Mouse (Mus musculus): ENCODE results near the gene Rab11b. TPM values are rescaled to one million over a fixed set of nuclear protein-coding genes. Genes with fewer than 3 reads are reported as not detected.

Gene Rab11b
- polyA plus RNA-seq, 1 experiment = 633 TPM

DNA sequence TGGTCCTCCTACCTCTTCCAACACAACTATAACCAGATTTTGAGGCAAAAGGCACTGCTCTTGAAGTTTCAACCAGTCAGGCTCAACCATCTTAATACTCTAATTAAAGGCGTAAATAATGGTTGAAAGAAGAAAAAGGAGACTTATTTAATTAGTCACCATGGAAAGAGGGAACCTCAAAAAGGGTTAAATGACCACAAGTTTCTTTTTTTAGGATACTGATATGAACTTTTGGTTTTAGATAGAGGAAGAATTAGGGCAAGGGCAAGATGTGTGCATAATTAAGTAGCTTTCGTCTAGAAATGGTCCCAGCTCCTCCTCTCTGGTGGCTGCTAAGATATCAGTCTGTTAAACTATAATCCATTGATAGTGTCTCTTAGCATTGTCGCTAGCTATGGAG, 6.1 kb upstream of the Rab11b start:
- TF ChIP-seq CTCF (IDR thresholded peaks at IDR 0.05; ENCODE audit: borderline replicate concordance, extremely low read depth, insufficient read depth, insufficient read length) (no peak), POLR2A (IDR thresholded peaks at IDR 0.05; ENCODE audit: borderline replicate concordance, extremely low read depth, insufficient read depth, insufficient read length, poor library complexity, severe bottlenecking) (no peak)
- DNase-seq (ENCODE audit: low read depth) = no peak

DNA sequence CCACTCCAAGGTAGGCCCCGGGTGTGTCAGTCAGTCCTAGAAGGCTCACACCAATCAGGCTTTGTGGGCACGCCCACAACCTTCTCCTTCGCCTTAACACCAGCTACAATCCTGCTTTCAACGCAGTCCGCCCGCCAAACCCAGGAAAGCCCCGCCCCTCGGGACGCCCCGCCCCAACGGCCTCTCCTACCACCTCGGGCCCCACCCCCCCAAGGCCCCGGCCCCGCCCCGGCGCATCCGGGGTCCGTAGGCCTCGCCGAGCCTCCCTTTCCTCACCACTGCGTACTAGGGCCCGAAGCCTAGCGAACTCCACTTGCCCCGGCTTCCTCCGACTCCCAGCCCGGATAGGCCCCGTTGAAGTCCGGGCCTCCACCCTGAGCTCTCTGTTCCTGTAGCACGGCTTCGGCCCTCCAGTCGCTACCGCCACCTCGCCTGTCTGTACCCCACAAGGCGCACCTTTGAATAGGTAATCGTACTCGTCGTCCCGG, 519 bp downstream of the Rab11b start:
- peak; percentile 91 for DNase-seq (ENCODE audit: low read depth)

DNA sequence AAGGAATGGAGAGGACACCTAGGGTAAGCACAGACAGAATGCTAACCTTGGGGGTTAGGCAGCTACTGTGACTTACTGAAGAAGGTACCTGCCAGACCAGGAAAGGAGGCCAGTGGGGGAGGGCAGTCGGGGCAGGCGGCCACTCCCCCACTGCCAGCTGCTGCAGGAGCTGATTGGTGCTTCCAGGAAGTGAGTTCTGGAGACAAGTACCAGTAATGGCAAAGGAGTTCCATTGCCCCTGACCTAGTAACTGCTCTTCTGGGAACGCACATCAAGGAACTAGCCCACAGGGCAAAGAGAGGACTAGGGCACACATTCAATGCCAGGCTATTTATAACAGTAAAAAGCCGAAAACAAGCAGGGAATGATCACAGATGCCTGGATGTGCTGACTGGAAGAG, 3.1 kb downstream of the Rab11b start:
- DNase-seq (ENCODE audit: low read depth) = no peak
- TF ChIP-seq POLR2A (IDR thresholded peaks at IDR 0.05; ENCODE audit: borderline replicate concordance, extremely low read depth, insufficient read depth, insufficient read length, poor library complexity, severe bottlenecking) (no peak), CTCF (IDR thresholded peaks at IDR 0.05; ENCODE audit: borderline replicate concordance, extremely low read depth, insufficient read depth, insufficient read length) (no peak)

More for the DNA sequence above, 519 bp downstream of the Rab11b start:
- TF ChIP-seq CTCF (IDR thresholded peaks at IDR 0.05; ENCODE audit: borderline replicate concordance, extremely low read depth, insufficient read depth, insufficient read length) (no peak), POLR2A (IDR thresholded peaks at IDR 0.05; ENCODE audit: borderline replicate concordance, extremely low read depth, insufficient read depth, insufficient read length, poor library complexity, severe bottlenecking) (no peak)

DNA sequence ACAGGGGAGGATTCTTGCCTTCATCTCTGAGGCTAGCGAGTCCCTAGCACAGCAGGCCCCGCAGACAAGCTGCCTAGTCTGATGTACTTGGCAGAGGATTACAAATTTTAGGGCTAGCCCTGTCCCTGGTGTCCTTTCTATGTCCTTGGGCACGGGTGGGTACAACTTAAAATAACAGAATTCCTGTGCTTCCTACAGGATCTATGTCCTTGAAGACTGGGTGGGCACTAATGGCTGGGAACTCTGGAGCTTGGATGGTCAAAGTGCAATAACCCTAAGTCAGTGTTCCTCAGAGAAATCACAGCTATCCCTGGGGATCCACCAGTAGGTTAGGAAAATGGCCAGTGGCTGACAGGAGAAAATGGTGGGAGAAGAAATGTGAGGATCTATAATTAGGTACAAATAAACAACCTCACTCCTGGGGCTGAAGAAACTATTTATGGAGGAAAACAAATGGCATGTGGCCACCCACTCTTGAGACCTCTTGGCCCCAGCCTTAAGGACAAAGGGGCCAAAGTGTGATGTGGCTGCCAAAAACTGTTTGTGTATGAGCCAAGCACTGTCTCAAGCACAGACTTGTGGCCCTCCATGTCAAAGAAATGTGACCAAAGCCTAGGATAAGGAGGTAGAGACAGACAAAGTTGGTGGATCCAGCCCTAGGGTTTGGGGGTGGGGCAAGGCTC, 4.1 kb downstream of the Rab11b start:
- TF ChIP-seq CTCF (IDR thresholded peaks at IDR 0.05; ENCODE audit: borderline replicate concordance, extremely low read depth, insufficient read depth, insufficient read length) (no peak), POLR2A (IDR thresholded peaks at IDR 0.05; ENCODE audit: borderline replicate concordance, extremely low read depth, insufficient read depth, insufficient read length, poor library complexity, severe bottlenecking) (no peak)
- DNase-seq (ENCODE audit: low read depth) = no peak

DNA sequence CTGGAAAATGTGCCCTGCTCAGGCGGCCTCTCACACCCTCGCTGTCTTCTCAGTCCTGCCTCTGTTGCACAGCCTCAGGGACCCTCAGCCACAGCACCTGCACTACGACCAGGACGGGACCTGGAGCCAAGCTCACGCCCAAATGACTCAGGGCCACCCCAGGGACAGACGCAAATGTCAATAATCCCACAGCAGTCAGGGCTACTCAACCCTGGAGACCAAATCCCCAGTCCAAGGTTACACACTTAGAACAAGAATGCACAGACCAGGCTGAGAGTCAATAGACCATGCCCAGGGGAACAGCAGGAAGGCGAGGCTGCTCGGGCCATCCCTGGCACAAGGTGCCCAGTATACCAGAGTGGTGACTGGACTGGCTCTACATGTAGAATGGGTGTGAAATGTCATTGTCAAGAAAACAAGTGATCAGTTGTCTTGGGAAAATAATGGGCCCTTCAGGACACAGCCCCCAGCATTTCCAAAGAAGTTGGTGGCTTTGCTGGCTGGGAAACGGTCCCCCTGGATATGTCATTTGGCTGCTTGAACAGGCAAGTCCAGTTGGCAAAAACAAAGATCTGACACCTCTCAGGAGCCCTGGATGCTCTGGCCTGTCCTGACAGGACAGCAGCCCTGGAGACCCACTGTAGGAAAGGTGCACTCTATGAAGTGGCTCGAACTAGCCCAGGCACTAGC, 4.8 kb downstream of the Rab11b start:
- TF ChIP-seq CTCF (IDR thresholded peaks at IDR 0.05; ENCODE audit: borderline replicate concordance, extremely low read depth, insufficient read depth, insufficient read length) (no peak), POLR2A (IDR thresholded peaks at IDR 0.05; ENCODE audit: borderline replicate concordance, extremely low read depth, insufficient read depth, insufficient read length, poor library complexity, severe bottlenecking) (no peak)
- no peak for DNase-seq (ENCODE audit: low read depth)

DNA sequence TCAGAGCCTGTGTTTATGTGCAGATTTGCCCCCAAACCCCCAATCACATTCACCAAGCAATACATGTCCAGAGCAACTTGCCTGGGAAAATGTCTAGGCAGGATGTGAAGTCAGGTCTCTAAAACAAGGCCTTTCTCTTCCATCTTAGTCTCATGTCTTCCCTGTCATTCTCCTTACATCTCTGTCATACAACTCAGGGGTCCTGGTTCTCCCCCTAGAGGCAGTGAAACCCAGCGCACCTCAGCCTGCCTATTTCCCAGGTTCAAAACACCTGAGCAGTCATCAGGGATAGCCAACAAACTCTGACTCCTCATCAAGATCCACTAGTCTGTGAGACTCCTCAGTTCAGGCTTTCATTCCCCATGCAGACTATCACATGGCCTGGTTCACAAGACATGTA, 5.7 kb downstream of the Rab11b start:
- DNase-seq (ENCODE audit: low read depth) = no peak
- TF ChIP-seq POLR2A (IDR thresholded peaks at IDR 0.05; ENCODE audit: borderline replicate concordance, extremely low read depth, insufficient read depth, insufficient read length, poor library complexity, severe bottlenecking) (no peak), CTCF (IDR thresholded peaks at IDR 0.05; ENCODE audit: borderline replicate concordance, extremely low read depth, insufficient read depth, insufficient read length) (no peak)

DNA sequence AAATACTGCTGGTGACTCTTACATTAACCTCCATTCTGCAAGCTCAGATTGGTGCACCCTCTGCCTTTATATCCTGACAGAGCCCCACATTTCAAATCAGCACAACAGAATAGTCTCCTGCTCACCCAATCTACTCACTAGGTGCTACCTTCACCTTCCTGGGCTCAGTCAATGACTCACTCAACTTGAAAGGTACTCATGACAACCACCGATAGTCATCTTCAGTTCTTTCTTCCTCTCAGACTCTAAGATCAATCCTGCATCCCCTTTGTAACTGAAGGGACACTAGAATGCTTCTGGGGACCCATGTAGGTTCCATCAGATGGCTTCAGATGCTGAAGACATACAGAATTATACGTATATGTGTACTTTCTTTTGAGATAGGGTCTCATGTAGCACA, 8.0 kb downstream of the Rab11b start:
- DNase-seq (ENCODE audit: low read depth) = no peak
- TF ChIP-seq POLR2A (IDR thresholded peaks at IDR 0.05; ENCODE audit: borderline replicate concordance, extremely low read depth, insufficient read depth, insufficient read length, poor library complexity, severe bottlenecking) (no peak), CTCF (IDR thresholded peaks at IDR 0.05; ENCODE audit: borderline replicate concordance, extremely low read depth, insufficient read depth, insufficient read length) (no peak)

DNA sequence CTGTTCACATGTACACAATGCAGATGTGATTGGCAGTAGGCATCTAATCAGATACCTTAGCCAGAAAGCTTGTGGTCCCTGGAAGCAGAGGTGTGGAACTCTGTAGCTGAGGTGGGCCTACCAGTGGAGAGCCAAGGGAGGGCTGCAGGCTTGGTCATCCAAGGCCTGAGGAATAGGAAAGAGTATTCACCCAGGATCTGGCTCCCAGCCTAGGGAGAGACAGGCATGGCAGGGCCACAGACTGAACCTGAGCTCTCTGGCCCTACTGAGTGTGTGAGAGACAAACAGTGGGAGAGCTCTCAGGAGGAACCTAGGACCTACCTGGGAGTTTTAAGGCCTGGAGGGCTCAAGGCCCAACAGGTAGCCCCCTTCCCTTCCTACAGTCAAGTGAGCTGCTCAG, 9.1 kb downstream of the Rab11b start:
- no peak for TF ChIP-seq POLR2A (IDR thresholded peaks at IDR 0.05; ENCODE audit: borderline replicate concordance, extremely low read depth, insufficient read depth, insufficient read length, poor library complexity, severe bottlenecking)
- TF ChIP-seq CTCF (IDR thresholded peaks at IDR 0.05; ENCODE audit: borderline replicate concordance, extremely low read depth, insufficient read depth, insufficient read length) = no peak
- DNase-seq (ENCODE audit: low read depth) = no peak

DNA sequence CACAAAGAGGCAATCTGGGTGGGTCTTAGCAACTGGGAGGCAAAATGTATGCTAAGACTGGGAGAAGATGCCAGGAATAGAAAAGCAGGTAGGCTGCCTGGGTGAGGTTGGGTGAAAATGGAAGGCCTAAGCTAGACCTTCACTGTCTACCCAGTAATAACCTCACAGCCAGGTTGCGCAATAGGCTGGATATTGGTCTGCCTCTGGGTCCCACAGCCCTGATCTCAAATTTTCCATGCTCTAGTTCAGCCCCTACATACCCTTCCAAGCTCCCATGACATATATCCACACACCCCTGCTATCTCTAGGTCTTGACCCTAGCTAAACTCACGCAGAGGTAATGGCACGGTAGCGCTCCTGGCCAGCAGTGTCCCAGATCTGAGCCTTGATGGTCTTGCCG, 10.9 kb downstream of the Rab11b start:
- TF ChIP-seq POLR2A (IDR thresholded peaks at IDR 0.05; ENCODE audit: borderline replicate concordance, extremely low read depth, insufficient read depth, insufficient read length, poor library complexity, severe bottlenecking) (no peak), CTCF (IDR thresholded peaks at IDR 0.05; ENCODE audit: borderline replicate concordance, extremely low read depth, insufficient read depth, insufficient read length) (no peak)
- no peak for DNase-seq (ENCODE audit: low read depth)

DNA sequence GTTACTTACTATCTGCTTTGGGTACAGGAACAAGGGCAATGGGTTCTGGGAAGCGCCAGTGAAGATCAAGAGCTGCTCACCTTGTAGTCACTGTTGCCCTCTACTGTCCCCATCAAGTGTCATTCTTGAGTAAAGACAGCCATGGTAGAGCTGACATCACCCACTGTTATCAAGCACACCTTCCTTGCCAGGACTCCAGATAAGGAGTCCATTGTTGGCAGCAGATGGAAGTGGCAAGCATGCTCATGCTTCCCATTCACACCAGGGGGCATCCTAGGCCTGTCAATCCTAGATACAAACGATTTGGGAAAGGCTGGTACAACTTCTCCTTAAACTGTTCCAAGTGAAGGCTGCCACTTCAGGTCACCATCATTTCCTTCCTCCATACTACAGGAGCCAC, 14.3 kb downstream of the Rab11b start:
- peak; percentile 45 for DNase-seq (ENCODE audit: low read depth)
- no peak for TF ChIP-seq POLR2A (IDR thresholded peaks at IDR 0.05; ENCODE audit: borderline replicate concordance, extremely low read depth, insufficient read depth, insufficient read length, poor library complexity, severe bottlenecking)
- peak; percentile 28; the same call in 1 of the 2 replicates for TF ChIP-seq CTCF (IDR thresholded peaks at IDR 0.05; ENCODE audit: borderline replicate concordance, extremely low read depth, insufficient read depth, insufficient read length)

DNA sequence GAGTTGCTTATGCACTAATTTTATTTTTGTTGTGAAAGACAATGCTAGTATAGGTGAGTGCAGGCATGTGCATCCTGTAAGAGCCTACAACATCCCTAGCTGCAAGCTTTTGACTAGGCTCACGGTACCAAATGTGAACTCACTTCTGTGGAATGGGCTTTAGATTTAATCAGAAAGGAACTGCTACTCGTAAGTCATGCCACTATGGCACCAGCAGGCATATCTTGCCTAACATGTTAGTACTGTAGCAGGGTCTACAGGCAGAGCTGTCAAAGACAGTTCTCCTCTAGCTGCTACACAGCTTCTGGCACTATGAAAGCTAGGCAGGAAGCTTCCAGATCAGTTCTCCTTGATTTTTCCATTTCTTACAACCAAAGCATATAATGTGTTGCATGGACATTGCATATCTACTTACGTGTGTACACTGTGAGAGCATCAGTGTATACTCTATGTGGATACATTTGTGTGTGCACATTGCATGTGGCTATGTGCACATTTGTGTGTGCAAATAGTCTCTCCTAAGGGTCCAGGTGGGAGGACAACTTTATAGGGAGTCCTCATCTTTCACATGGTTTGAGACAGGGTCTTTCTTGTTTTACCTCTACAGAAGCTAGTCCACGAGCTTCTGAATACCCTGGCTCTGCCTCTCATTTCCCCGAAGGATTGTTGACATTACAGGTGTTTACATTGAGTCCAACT, 15.5 kb downstream of the Rab11b start:
- DNase-seq (ENCODE audit: low read depth) = no peak
- no peak for TF ChIP-seq CTCF (IDR thresholded peaks at IDR 0.05; ENCODE audit: borderline replicate concordance, extremely low read depth, insufficient read depth, insufficient read length)
- no peak for TF ChIP-seq POLR2A (IDR thresholded peaks at IDR 0.05; ENCODE audit: borderline replicate concordance, extremely low read depth, insufficient read depth, insufficient read length, poor library complexity, severe bottlenecking)
